Mouse (Mus musculus) forebrain, embryonic 15.5 days (tissue): ENCODE data around the gene Dydc1. TPM values are rescaled to one million over a fixed set of nuclear protein-coding genes. Genes with fewer than 3 reads are reported as not detected.

Experiments used
- ATAC-seq: fragments of 200-750 bp; cut with Nextera tagmentation; replicated peaks from 2 replicates; pipeline ENCODE4 v1.8.0; 2017; ENCODE audit warnings: mild to moderate bottlenecking, moderate TSS enrichment, moderate library complexity
- H3K27ac ChIP-seq: fragments of 300-500 bp; sonication (generic); replicated peaks from 2 replicates; pipeline ENCODE4 v1.5.1; 2015; ENCODE audit warnings: mild to moderate bottlenecking, inconsistent platforms
- H3K27me3 ChIP-seq: fragments of 300-500 bp; sonication (generic); 2 replicates; pipeline ENCODE4 v1.6.1; 2015; ENCODE audit warnings: inconsistent platforms
- H3K36me3 ChIP-seq: fragments of 300-500 bp; sonication (generic); 2 replicates; pipeline ENCODE4 v1.6.1; 2015; ENCODE audit warnings: mild to moderate bottlenecking, inconsistent platforms
- H3K4me1 ChIP-seq: fragments of 300-500 bp; sonication (generic); 2 replicates; pipeline ENCODE4 v1.6.1; 2015; ENCODE audit warnings: inconsistent platforms
- H3K4me2 ChIP-seq: fragments of 300-500 bp; sonication (generic); replicated peaks from 2 replicates; pipeline ENCODE4 v1.6.1; 2015; ENCODE audit warnings: mild to moderate bottlenecking, inconsistent platforms
- H3K4me3 ChIP-seq: fragments of 300-500 bp; sonication (generic); 2 replicates; pipeline ENCODE4 v1.5.1; 2015; ENCODE audit warnings: mild to moderate bottlenecking, inconsistent platforms
- H3K9ac ChIP-seq: fragments of 300-500 bp; sonication (generic); replicated peaks from 2 replicates; pipeline ENCODE4 v1.6.1; 2015; ENCODE audit warnings: mild to moderate bottlenecking, inconsistent platforms
- H3K9me3 ChIP-seq: fragments of 300-500 bp; sonication (generic); 2 replicates; pipeline ENCODE4 v1.6.1; 2016; ENCODE audit warnings: inconsistent platforms
- WGBS: fragments of 180-500 bp; shearing (Covaris S2); methylation state at CpG from one replicate; pipeline ENCODE4 v1.1.7; 2015; ENCODE audit warnings: mixed read lengths; 5-methylcytosine and 5-hydroxymethylcytosine counted together
- polyA plus RNA-seq: library from polyadenylated mRNA; unstranded; fragments of >200 nt; fragmentation: Nextera tagmentation; extraction: Ambion mirVana; gene quantifications from 2 replicates; pipeline ENCODE4 v1.2.1, GENCODE M21; 2015

The Dydc1 gene
- polyA plus RNA-seq, 1 experiment from 2014 or later, result 0.22 TPM

GRCm38 (mm10) chr14:41102269-41102668 is 29.6 kb downstream of the Dydc1 start:
- Histone ChIP-seq H3K27me3 (no peaks in the 10 kb centered on the region), H3K27ac (no peak overlapping the region), H3K4me3 (no peak overlapping the region), H3K9ac (no peak overlapping the region), H3K36me3 (no peaks in the 10 kb centered on the region), H3K9me3 (no peaks in the 10 kb centered on the region), H3K4me1 (no peaks in the 10 kb centered on the region), H3K4me2 (no peak overlapping the region)
- 88% methylated on average over 2 of the region's 2 CpGs for WGBS
- no peak for ATAC-seq

GRCm38 (mm10) chr14:41104853-41105444 is 32.2 kb downstream of the Dydc1 start, which contains the start of gene Mat1a:
Gene Mat1a (plus strand): TSS chr14:41105035.
- Histone ChIP-seq H3K4me1 (no peaks in the 10 kb centered on the region), H3K4me2 (no peak within 1 kb of the TSS), H3K9ac (no peak within 1 kb of the TSS), H3K4me3 (no peak within 1 kb of the TSS), H3K36me3 (no peaks in the 10 kb centered on the region), H3K27me3 (no peaks in the 10 kb centered on the region), H3K9me3 (no peaks in the 10 kb centered on the region), H3K27ac (no peak within 1 kb of the TSS)
- ATAC-seq, result no peak
- WGBS, result 76% methylated on average over 10 of the region's 10 CpGs

GRCm38 (mm10) chr14:41111031-41111668 is 38.4 kb downstream of the Dydc1 start:
- WGBS, result 86% methylated on average over 7 of the region's 7 CpGs
- ATAC-seq, result no peak
- Histone ChIP-seq H3K36me3 (no peaks in the 10 kb centered on the region), H3K9me3 (no peaks in the 10 kb centered on the region), H3K4me1 (no peaks in the 10 kb centered on the region), H3K27ac (no peak overlapping the region), H3K4me3 (no peak overlapping the region), H3K4me2 (no peak overlapping the region), H3K9ac (no peak overlapping the region), H3K27me3 (no peaks in the 10 kb centered on the region)

GRCm38 (mm10) chr14:41112944-41113343 is 40.2 kb downstream of the Dydc1 start:
- H3K27me3 ChIP-seq, result no peaks in the 10 kb centered on the region
- WGBS, result 80% methylated on average over 4 of the region's 4 CpGs
- H3K36me3 ChIP-seq, result no peaks in the 10 kb centered on the region
- H3K9me3 ChIP-seq, result no peaks in the 10 kb centered on the region
- no peak overlapping the region for H3K27ac ChIP-seq
- H3K4me3 ChIP-seq, result no peak overlapping the region
- H3K9ac ChIP-seq, result no peak overlapping the region
- H3K4me2 ChIP-seq, result no peak overlapping the region
- ATAC-seq, result no peak
- H3K4me1 ChIP-seq, result no peaks in the 10 kb centered on the region

GRCm38 (mm10) chr14:41116271-41116670 is 43.6 kb downstream of the Dydc1 start:
- 84% methylated on average over 3 of the region's 3 CpGs for WGBS
- Histone ChIP-seq H3K36me3 (no peaks in the 10 kb centered on the region), H3K27ac (no peak overlapping the region), H3K4me2 (no peak overlapping the region), H3K9ac (no peak overlapping the region), H3K4me1 (no peaks in the 10 kb centered on the region), H3K4me3 (no peak overlapping the region), H3K27me3 (no peaks in the 10 kb centered on the region), H3K9me3 (no peaks in the 10 kb centered on the region)
- ATAC-seq, result no peak

- Histone ChIP-seq H3K4me1 (no peaks in the 10 kb centered on the region), H3K4me3 (no peak overlapping the region), H3K36me3 (no peaks in the 10 kb centered on the region), H3K27ac (no peak overlapping the region), H3K4me2 (no peak overlapping the region), H3K9me3 (no peaks in the 10 kb centered on the region), H3K27me3 (no peaks in the 10 kb centered on the region), H3K9ac (no peak overlapping the region)
- WGBS, result 89% methylated on average over 5 of the region's 5 CpGs
- ATAC-seq, result no peak
Observed at GRCm38 (mm10) chr14:41124683-41125082, 52.0 kb downstream of the Dydc1 start.

- no peak overlapping the region for H3K27ac ChIP-seq
- no peaks in the 10 kb centered on the region for H3K4me1 ChIP-seq
- 0 out of 2 replicates have a peak, but pooled peaks have one; percentile 58 for ATAC-seq
- H3K27me3 ChIP-seq, result no peaks in the 10 kb centered on the region
- H3K4me2 ChIP-seq, result no peak overlapping the region
- no peak overlapping the region for H3K4me3 ChIP-seq
- H3K9ac ChIP-seq, result no peak overlapping the region
- H3K36me3 ChIP-seq, result no peaks in the 10 kb centered on the region
- WGBS, result 16% methylated on average over 4 of the region's 4 CpGs
- H3K9me3 ChIP-seq, result no peaks in the 10 kb centered on the region
Observed at GRCm38 (mm10) chr14:41127997-41128396, 55.3 kb downstream of the Dydc1 start.

GRCm38 (mm10) chr14:41131540-41131939 is 58.8 kb downstream of the Dydc1 start, which contains the start of gene Sftpa1:
Gene Sftpa1 (plus strand): TSS chr14:41131782.
- H3K4me2 ChIP-seq, result no peak within 1 kb of the TSS
- H3K36me3 ChIP-seq, result no peaks in the 10 kb centered on the region
- no peak within 1 kb of the TSS for H3K9ac ChIP-seq
- no peaks in the 10 kb centered on the region for H3K4me1 ChIP-seq
- H3K27me3 ChIP-seq, result no peaks in the 10 kb centered on the region
- ATAC-seq, result no peak
- no peak within 1 kb of the TSS for H3K27ac ChIP-seq
- H3K9me3 ChIP-seq, result no peaks in the 10 kb centered on the region
- H3K4me3 ChIP-seq, result no peak within 1 kb of the TSS
- WGBS, result 88% methylated on average over 7 of the region's 7 CpGs

- Histone ChIP-seq H3K9me3 (no peaks in the 10 kb centered on the region), H3K4me2 (no peak overlapping the region), H3K36me3 (no peaks in the 10 kb centered on the region), H3K4me1 (no peaks in the 10 kb centered on the region), H3K4me3 (no peak overlapping the region), H3K9ac (no peak overlapping the region), H3K27ac (no peak overlapping the region), H3K27me3 (no peaks in the 10 kb centered on the region)
- ATAC-seq, result no peak
Observed at GRCm38 (mm10) chr14:41137006-41137405, 64.3 kb downstream of the Dydc1 start.

GRCm38 (mm10) chr14:41140686-41141085 is 68.0 kb downstream of the Dydc1 start:
- 94% methylated on average over 1 of the region's 1 CpGs for WGBS
- no peaks in the 10 kb centered on the region for H3K9me3 ChIP-seq
- H3K4me2 ChIP-seq, result no peak overlapping the region
- H3K27ac ChIP-seq, result no peak overlapping the region
- ATAC-seq, result no peak
- no peaks in the 10 kb centered on the region for H3K36me3 ChIP-seq
- H3K4me3 ChIP-seq, result no peak overlapping the region
- no peaks in the 10 kb centered on the region for H3K27me3 ChIP-seq
- H3K4me1 ChIP-seq, result no peaks in the 10 kb centered on the region
- no peak overlapping the region for H3K9ac ChIP-seq
